Mouse (Mus musculus) embryonic facial prominence, embryonic 11.5 days (tissue): ENCODE measurements around the gene Pqlc2. TPM values are rescaled to one million over a fixed set of nuclear protein-coding genes. Genes with fewer than 3 reads are reported as not detected.
A peak's percentile ranks its signal among the peaks of the same experiment; 100 is the strongest.

Experiments
- ATAC-seq: fragments of 200-750 bp; cut with Nextera tagmentation; replicated peaks from 2 replicates; pipeline ENCODE4 v1.8.0; 2017; ENCODE audit warnings: low read depth; ENCODE audit not compliant: insufficient number of reproducible peaks, low FRiP score, low TSS enrichment
- DNase-seq: peaks from one replicate; pipeline ENCODE4 v3.0.0-alpha.2; 2015; ENCODE audit warnings: low spot score
- H3K27ac ChIP-seq: fragments of 300-500 bp; sonication (generic); replicated peaks from 2 replicates; pipeline ENCODE4 v1.5.1; 2014; ENCODE audit warnings: mild to moderate bottlenecking, low read depth, low read length, control low read depth
- H3K27me3 ChIP-seq: fragments of 300-500 bp; sonication (generic); 2 replicates; pipeline ENCODE4 v1.6.1; 2014; ENCODE audit warnings: mild to moderate bottlenecking, low read length, moderate library complexity, mixed read lengths; ENCODE audit not compliant: control insufficient read depth, insufficient read depth
- H3K36me3 ChIP-seq: fragments of 300-500 bp; sonication (generic); replicated peaks from 2 replicates; pipeline ENCODE4 v1.6.1; 2014; ENCODE audit warnings: low read depth, mild to moderate bottlenecking, low read length, moderate library complexity, mixed read lengths; ENCODE audit not compliant: control insufficient read depth, insufficient read depth
- H3K4me1 ChIP-seq: fragments of 300-500 bp; sonication (generic); 2 replicates; pipeline ENCODE4 v1.6.1; 2014; ENCODE audit warnings: low read length, mixed read lengths; ENCODE audit not compliant: control insufficient read depth, insufficient read depth
- H3K4me2 ChIP-seq: fragments of 300-500 bp; sonication (generic); 2 replicates; pipeline ENCODE4 v1.6.1; 2014; ENCODE audit warnings: low read depth, mild to moderate bottlenecking, control low read depth, low read length, moderate library complexity
- H3K4me3 ChIP-seq: fragments of 300-500 bp; sonication (generic); 2 replicates; pipeline ENCODE4 v1.5.1; 2014; ENCODE audit warnings: low read depth, low read length, control low read depth
- H3K9ac ChIP-seq: fragments of 300-500 bp; sonication (generic); replicated peaks from 2 replicates; pipeline ENCODE4 v1.6.1; 2014; ENCODE audit warnings: mild to moderate bottlenecking, control low read depth, low read length
- H3K9me3 ChIP-seq: fragments of 300-500 bp; sonication (generic); replicated peaks from 2 replicates; pipeline ENCODE4 v1.6.1; 2016; ENCODE audit warnings: mild to moderate bottlenecking, low read length, inconsistent platforms, mixed read lengths; ENCODE audit not compliant: control insufficient read depth
- WGBS: fragments of 180-500 bp; shearing (Covaris S2); extraction: QIAGEN DNeasy Blood & Tissue Kit; methylation state at CpG from one replicate; pipeline ENCODE4 v1.1.7; 2014; 5-methylcytosine and 5-hydroxymethylcytosine counted together
- polyA plus RNA-seq: library from polyadenylated mRNA; unstranded; fragments of >200 nt; fragmentation: Nextera tagmentation; extraction: Ambion mirVana; gene quantifications from 2 replicates; pipeline ENCODE4 v1.2.1, GENCODE M21; 2014

Gene Pqlc2
- polyA plus RNA-seq, 1 experiment from 2014 or later = 13.5 TPM

DNA sequence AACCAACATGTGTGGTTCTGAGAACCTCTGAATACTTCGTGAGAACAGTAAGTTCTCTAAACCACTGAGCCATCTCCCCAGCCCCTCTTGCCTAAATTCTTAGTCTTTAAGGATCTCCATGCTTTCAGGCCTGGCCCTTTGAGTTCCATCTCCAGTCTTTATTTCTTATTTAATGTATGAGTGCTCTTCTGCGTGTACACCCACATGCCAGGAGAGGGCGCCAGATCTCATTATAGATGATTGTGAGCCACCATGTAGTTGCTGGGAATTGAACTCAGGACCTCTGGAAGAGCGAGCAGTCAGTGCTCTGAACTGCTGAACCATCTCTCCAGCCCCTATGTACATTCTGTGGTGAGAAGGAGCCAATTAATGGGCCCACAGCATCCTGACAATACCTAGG, 2.1 kb upstream of the Pqlc2 start:
- WGBS = 54% methylated on average over 4 of the region's 4 CpGs
- H3K4me1 ChIP-seq = no peaks in the 10 kb centered on the region
- peak; percentile 60 for DNase-seq
- H3K4me3 ChIP-seq = no peak overlapping the region
- no peak overlapping the region for H3K4me2 ChIP-seq
- H3K27me3 ChIP-seq = 0 out of 2 replicates have a peak, but pooled peaks cover 2% of the 10 kb centered on the region
- H3K27ac ChIP-seq = no peak overlapping the region
- H3K9me3 ChIP-seq = no peaks in the 10 kb centered on the region
- H3K36me3 ChIP-seq = peaks cover 3% of the 10 kb centered on the region; the same call in 1 of the 2 replicates
- no peak for ATAC-seq
- no peak overlapping the region for H3K9ac ChIP-seq

DNA sequence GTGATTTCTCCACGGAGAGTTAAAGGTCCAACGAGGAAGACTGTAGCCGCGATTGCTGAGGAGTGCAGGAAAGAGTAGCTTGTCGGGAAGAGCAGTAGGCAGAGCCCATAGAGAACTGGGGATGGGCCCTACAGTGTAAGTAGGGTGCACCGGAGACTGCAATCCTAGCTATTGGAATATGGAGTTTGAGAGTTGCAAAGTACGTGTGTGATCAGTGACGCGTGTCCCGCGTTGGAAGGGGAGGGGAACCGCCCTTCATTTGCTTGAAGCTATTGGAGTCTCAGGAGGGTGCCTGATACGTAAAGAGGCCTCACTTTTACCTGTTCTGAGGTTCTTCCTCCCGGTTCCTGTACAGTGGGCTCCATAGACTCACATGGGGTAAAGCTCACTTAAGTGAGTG, 1.2 kb upstream of the Pqlc2 start:
- DNase-seq (peak; percentile 14), ATAC-seq (no peak)
- 0 out of 2 replicates have a peak, but pooled peaks cover 2% of the 10 kb centered on the region for H3K27me3 ChIP-seq
- peaks cover 3% of the 10 kb centered on the region; the same call in 1 of the 2 replicates for H3K36me3 ChIP-seq
- H3K27ac ChIP-seq = no peak overlapping the region
- peak overlapping the region; percentile 98 for H3K4me3 ChIP-seq
- WGBS = 28% methylated on average over 14 of the region's 14 CpGs
- peak overlapping the region; percentile 94 for H3K9ac ChIP-seq
- H3K4me2 ChIP-seq = peak overlapping the region; percentile 95
- no peaks in the 10 kb centered on the region for H3K9me3 ChIP-seq
- no peaks in the 10 kb centered on the region for H3K4me1 ChIP-seq

DNA sequence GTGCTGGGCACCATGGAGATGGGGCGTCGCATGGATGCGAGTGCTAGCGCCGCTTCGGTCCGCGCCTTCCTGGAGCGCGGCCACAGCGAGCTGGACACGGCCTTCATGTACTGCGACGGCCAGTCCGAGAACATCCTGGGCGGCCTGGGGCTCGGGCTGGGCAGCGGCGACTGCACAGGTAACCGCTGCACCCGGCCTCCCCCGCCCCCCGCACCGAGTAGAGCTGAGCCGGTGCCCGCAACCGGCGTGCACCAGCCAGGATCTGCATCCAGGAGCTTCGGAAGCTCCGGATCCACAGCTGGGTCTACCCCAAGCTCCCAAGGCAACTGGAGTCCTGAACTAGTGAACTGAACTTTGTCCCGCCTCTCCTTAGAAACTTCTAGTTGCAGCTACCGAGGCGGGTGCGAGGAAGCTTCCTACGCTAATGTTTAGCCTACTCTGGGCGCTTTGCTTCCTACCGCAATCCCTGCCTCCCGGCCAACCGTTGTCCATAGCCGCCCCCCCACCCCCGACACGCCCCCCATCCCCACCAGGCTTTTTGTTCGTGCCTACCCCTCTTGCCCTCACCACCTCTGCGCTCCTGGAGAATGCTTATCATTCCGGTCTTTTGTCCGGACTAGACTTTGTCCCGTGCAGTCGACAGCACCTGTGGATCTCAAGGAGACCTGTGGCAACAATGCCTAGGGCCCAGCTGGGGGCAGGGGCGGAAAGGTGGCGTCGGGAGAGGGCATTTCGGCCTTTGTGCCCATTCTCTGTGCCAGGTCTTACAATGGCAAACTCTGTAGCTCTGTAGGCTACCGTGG, 592 bp upstream of the Pqlc2 start:
- 0 out of 2 replicates have a peak, but pooled peaks cover 2% of the 10 kb centered on the region for H3K27me3 ChIP-seq
- H3K4me1 ChIP-seq = no peaks in the 10 kb centered on the region
- peaks cover 3% of the 10 kb centered on the region; the same call in 1 of the 2 replicates for H3K36me3 ChIP-seq
- H3K9ac ChIP-seq = peak overlapping the region; percentile 94
- H3K9me3 ChIP-seq = no peaks in the 10 kb centered on the region
- WGBS = under 1% methylated on average over 53 of the region's 53 CpGs
- peak overlapping the region; percentile 95 for H3K4me2 ChIP-seq
- DNase-seq (peak; percentile 48), ATAC-seq (peak; percentile 70)
- peak overlapping the region; percentile 59 for H3K27ac ChIP-seq
- H3K4me3 ChIP-seq = peak overlapping the region; percentile 98

DNA sequence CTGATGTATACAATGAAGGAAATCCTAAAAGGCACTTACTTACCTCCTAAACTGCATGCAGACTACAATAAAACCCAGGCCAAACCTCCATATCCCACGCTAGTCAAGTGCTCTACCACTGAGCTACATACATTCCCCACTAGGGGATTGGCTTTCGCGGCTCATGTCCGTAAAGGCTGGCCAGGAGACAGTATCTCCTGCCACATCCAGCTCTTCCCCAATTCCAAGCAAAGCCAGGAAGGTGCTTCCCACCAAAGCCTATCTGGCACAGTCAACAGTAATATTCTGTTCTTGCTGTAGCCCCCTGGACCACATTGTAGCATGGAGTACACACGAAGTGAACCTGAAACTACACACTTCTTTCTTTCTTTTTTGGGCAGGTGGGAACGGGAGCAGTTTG, 857 bp downstream of the Pqlc2 start:
- no peaks in the 10 kb centered on the region for H3K9me3 ChIP-seq
- no peaks in the 10 kb centered on the region for H3K36me3 ChIP-seq
- ATAC-seq = no peak
- peak overlapping the region; percentile 94 for H3K9ac ChIP-seq
- no peaks in the 10 kb centered on the region for H3K4me1 ChIP-seq
- 19% methylated on average over 6 of the region's 6 CpGs for WGBS
- no peak for DNase-seq
- no peak overlapping the region for H3K27ac ChIP-seq
- H3K4me2 ChIP-seq = peak overlapping the region; percentile 95
- 0 out of 2 replicates have a peak, but pooled peaks cover 2% of the 10 kb centered on the region for H3K27me3 ChIP-seq
- peak overlapping the region; percentile 98 for H3K4me3 ChIP-seq

DNA sequence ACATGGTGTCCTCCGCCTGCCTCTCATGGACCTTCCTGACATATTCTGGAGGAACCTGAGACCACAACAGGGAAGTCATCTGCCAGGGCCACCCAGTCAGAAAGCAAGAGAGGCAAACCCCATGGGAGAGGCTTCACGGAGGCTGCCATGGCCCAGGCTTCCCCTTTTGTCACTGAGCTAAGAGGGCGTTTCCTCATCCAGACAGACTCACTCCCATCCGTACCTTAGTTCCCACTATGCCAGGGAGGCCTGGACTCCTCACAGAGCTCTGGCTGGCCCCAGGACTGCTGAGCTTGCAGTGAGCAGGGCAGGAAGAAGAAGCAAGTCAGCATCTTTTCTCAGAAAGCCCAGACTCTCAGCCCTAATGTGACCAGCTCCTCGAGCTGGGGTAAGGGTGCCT, 2.6 kb downstream of the Pqlc2 start:
- Histone ChIP-seq H3K4me2 (no peak overlapping the region), H3K9ac (no peak overlapping the region; the same call in 1 of the 2 replicates), H3K27me3 (0 out of 2 replicates have a peak, but pooled peaks cover 2% of the 10 kb centered on the region), H3K9me3 (no peaks in the 10 kb centered on the region), H3K4me1 (no peaks in the 10 kb centered on the region), H3K4me3 (no peak overlapping the region), H3K36me3 (no peaks in the 10 kb centered on the region), H3K27ac (no peak overlapping the region)
- DNase-seq (no peak), ATAC-seq (no peak)
- WGBS = 90% methylated on average over 5 of the region's 5 CpGs

GRCm38 (mm10) chr4:139305521-139305920, 5.0 kb downstream of the Pqlc2 start:
- no peak for DNase-seq
- WGBS = 93% methylated on average over 3 of the region's 3 CpGs
- H3K4me2 ChIP-seq = no peak overlapping the region
- H3K9ac ChIP-seq = no peak overlapping the region
- no peak overlapping the region for H3K27ac ChIP-seq
- 0 out of 2 replicates have a peak, but pooled peaks cover 2% of the 10 kb centered on the region for H3K27me3 ChIP-seq
- ATAC-seq = no peak
- H3K9me3 ChIP-seq = no peaks in the 10 kb centered on the region
- H3K4me1 ChIP-seq = no peaks in the 10 kb centered on the region
- no peak overlapping the region for H3K4me3 ChIP-seq
- H3K36me3 ChIP-seq = no peaks in the 10 kb centered on the region

GRCm38 (mm10) chr4:139302241-139302640, 8.3 kb downstream of the Pqlc2 start:
- H3K4me3 ChIP-seq = no peak overlapping the region

GRCm38 (mm10) chr4:139301780-139302179, 8.7 kb downstream of the Pqlc2 start:
- Histone ChIP-seq H3K9ac (no peak overlapping the region), H3K27ac (no peak overlapping the region), H3K4me3 (no peak overlapping the region), H3K4me2 (no peak overlapping the region), H3K27me3 (no peaks in the 10 kb centered on the region), H3K4me1 (no peaks in the 10 kb centered on the region), H3K36me3 (no peaks in the 10 kb centered on the region; the same call in 1 of the 2 replicates), H3K9me3 (no peaks in the 10 kb centered on the region)
- no peak for ATAC-seq
- DNase-seq = no peak
- WGBS = 85% methylated on average over 8 of the region's 8 CpGs

More at GRCm38 (mm10) chr4:139302241-139302640, 8.3 kb downstream of the Pqlc2 start:
- H3K9ac ChIP-seq = no peak overlapping the region
- H3K4me1 ChIP-seq = no peaks in the 10 kb centered on the region
- H3K27ac ChIP-seq = no peak overlapping the region
- no peaks in the 10 kb centered on the region; the same call in 1 of the 2 replicates for H3K36me3 ChIP-seq
- WGBS = 63% methylated on average over 5 of the region's 5 CpGs
- H3K4me2 ChIP-seq = no peak overlapping the region
- H3K9me3 ChIP-seq = no peaks in the 10 kb centered on the region
- ATAC-seq = no peak
- no peak for DNase-seq
- H3K27me3 ChIP-seq = no peaks in the 10 kb centered on the region
